Mouse (Mus musculus): Measurements from ENCODE around the gene Lemd1. TPM values are rescaled to one million over a fixed set of nuclear protein-coding genes. Genes with fewer than 3 reads are reported as not detected.

Lemd1 gene
- polyA plus RNA-seq (2014; fragmentation: Illumina TruSeq; extraction: RNeasy Lipid Tissue Mini Kit (QIAGEN cat#74804); ENCODE audit: low read depth, low replicate concordance): 90.8 TPM

DNA sequence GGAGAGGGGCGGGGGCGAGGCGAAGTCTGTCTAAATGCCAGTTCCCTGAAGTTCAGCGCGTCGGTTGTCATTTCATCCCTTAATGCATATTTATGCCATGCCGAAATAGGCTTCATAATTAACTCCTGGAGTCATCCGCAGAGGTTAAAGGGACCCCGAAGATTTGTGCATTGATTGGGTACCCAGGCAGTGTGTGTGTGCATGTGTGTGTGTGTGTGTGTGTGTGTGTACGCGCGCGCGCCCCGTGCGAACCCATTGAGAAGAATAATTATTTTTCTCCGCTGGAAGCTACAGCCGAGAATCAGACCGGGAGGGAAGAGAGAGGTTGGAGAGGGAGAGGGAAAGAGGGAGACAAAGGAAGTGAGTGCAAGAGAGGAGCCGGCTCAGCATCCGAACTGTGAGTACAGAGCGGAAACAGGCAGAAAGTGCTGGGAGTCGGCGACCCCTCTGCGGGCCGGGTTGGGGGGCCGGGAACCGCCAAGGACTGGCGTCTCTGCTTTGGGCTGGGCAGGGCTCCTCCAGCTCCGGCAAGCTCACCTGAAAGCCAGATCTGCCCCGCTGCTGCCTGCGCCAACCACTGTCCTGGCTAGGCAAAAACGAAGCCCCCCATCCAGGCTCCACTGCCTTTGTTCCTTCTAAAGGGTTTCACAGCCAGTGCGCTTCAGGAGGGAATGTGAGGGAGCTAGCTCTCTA is at the start of gene Lemd1, which contains the start of gene AC124108.1:
Gene Lemd1, plus strand, starts transcription at position 339 of the 693 bp plus-strand sequence.
Gene AC124108.1, plus strand, starts transcription at position 365 of the 693 bp plus-strand sequence.

DNA sequence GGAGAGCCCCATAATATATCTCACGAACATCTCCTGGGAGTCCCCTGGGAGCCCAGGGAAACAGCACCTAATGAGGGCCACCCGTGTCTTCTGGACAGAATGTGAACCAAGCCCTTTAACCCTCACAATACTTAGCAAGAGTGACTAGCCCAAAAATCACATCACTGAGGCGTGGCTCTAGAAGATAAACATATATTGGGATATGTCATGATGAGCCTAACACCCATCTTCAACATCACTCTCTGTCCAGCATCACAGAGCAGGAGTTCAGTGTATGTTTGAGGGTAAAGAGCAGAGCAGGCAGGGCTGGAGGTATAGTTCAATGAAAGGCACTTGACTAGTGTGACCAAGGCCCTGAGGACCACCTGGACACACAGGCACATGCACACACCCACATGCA is 38.4 kb downstream of the Lemd1 start, which contains the start of gene Gm10188:
Gene Gm10188, minus strand, starts transcription at position 101 of the 400 bp plus-strand sequence.

DNA sequence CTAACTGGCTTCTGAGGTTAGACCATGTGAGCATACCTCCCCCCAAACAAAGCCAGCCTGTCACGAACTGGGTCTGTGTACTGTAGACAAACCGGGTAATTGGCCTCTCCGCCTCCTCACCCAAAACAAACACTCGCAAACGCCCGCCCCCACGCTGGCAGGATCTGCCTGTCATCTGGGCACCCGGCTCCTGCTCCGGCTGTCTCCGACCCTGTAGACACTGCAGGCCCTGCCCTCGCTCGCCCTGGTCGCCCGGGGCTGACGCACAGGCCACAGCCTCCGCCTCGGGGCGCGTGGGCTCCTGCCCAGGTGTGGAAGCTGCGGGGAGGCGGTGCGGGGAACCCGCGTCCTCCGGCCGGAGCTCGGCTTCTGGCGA is 107.2 kb downstream of the Lemd1 start, which contains the start of gene Klhdc8a:
Gene Klhdc8a, plus strand, starts transcription at position 202 of the 376 bp plus-strand sequence.

Other genes starting within 250 kb of the Lemd1 start
- 1.4 TPM for gene Slc45a3, start 228.5 kb upstream of the Lemd1 start, polyA plus RNA-seq (2014; fragmentation: Illumina TruSeq; extraction: RNeasy Lipid Tissue Mini Kit (QIAGEN cat#74804); ENCODE audit: low read depth, low replicate concordance)
- gene Elk4, start 183.8 kb upstream of the Lemd1 start, polyA plus RNA-seq (2014; fragmentation: Illumina TruSeq; extraction: RNeasy Lipid Tissue Mini Kit (QIAGEN cat#74804); ENCODE audit: low read depth, low replicate concordance): 4.8 TPM
- 0.22 TPM for gene Mfsd4a, start 123.4 kb upstream of the Lemd1 start, polyA plus RNA-seq (2014; fragmentation: Illumina TruSeq; extraction: RNeasy Lipid Tissue Mini Kit (QIAGEN cat#74804); ENCODE audit: low read depth, low replicate concordance)
- 1.2 TPM for gene Cdk18, start 51.7 kb upstream of the Lemd1 start, polyA plus RNA-seq (2014; fragmentation: Illumina TruSeq; extraction: RNeasy Lipid Tissue Mini Kit (QIAGEN cat#74804); ENCODE audit: low read depth, low replicate concordance)
- 0.11 TPM for gene AC124108.1, start within 50 bp of the Lemd1 start, polyA plus RNA-seq (2014; fragmentation: Illumina TruSeq; extraction: RNeasy Lipid Tissue Mini Kit (QIAGEN cat#74804); ENCODE audit: low read depth, low replicate concordance)
- gene Gm10188, start 38.3 kb downstream of the Lemd1 start, polyA plus RNA-seq (2014; fragmentation: Illumina TruSeq; extraction: RNeasy Lipid Tissue Mini Kit (QIAGEN cat#74804); ENCODE audit: low read depth, low replicate concordance): 0.78 TPM
- 0.25 TPM for gene Klhdc8a, start 107.2 kb downstream of the Lemd1 start, polyA plus RNA-seq (2014; fragmentation: Illumina TruSeq; extraction: RNeasy Lipid Tissue Mini Kit (QIAGEN cat#74804); ENCODE audit: low read depth, low replicate concordance)
- gene Nuak2, start 124.7 kb downstream of the Lemd1 start, polyA plus RNA-seq (2014; fragmentation: Illumina TruSeq; extraction: RNeasy Lipid Tissue Mini Kit (QIAGEN cat#74804); ENCODE audit: low read depth, low replicate concordance): 1.8 TPM
- 0.29 TPM for gene Tmcc2, start 199.8 kb downstream of the Lemd1 start, polyA plus RNA-seq (2014; fragmentation: Illumina TruSeq; extraction: RNeasy Lipid Tissue Mini Kit (QIAGEN cat#74804); ENCODE audit: low read depth, low replicate concordance)
- 7.5 TPM for gene Dstyk, start 226.1 kb downstream of the Lemd1 start, polyA plus RNA-seq (2014; fragmentation: Illumina TruSeq; extraction: RNeasy Lipid Tissue Mini Kit (QIAGEN cat#74804); ENCODE audit: low read depth, low replicate concordance)